Mouse (Mus musculus) T-cell, adult 2 months (primary cell): ENCODE measurements around the gene Dph7.
A peak's percentile ranks its signal among the peaks of the same experiment; 100 is the strongest.
"Not testable (repeated sequence)": the region's sequence is repeated elsewhere in the genome, so short reads cannot be mapped to it uniquely, and the experiment has no call there.

Experiments
- DNase-seq: peaks from one replicate; pipeline ENCODE4 v3.0.0; 2022; ENCODE audit warnings: low spot score

Gene Dph7

GRCm38 (mm10) chr2:24970386-24970785, 8.2 kb downstream of the Dph7 start:
- DNase-seq = no peak

GRCm38 (mm10) chr2:24974452-24974851, 12.3 kb downstream of the Dph7 start:
- not testable (repeated sequence) for DNase-seq

- DNase-seq = peak; percentile 97
These were observed 12.9 kb downstream of the Dph7 start, which contains the start of gene Mrpl41 for GRCm38 (mm10) chr2:24974906-24975703. TSS of gene Mrpl41 (minus strand) at chr2:24975098.

DNA sequence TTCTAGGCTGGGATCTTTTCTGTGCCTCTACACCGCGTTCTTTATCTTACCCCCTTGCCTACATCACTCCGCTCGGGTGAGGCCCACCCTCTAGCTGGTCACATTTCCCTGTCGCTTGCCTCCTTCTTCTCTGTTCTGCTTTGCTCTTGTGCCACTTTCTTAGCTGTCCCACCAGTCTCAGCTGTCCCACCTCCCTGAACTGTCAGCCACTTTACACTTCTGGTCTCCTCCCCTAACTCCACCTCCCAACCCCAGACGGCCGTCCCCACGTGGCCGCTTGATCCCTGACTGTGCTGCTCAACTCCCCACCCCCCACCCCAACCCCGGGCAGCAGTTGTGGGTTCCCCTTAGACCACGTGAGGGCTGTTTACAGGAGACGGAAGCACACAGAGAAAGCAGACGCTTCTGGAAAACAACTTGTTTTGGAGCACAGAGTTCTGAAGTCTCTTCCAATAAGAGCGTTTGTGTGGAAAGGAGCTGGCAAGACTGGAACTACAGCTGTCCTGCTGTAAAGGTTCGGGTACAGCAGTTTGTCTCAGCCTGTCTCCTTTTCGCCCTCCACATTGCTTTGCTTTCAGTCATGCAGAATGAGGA, 13.6 kb downstream of the Dph7 start, which contains the start of gene Pnpla7:
TSS of gene Pnpla7 (plus strand) at position 330 of the 594 bp plus-strand sequence.
- peak; percentile 93 for DNase-seq

- no peak for DNase-seq
These were observed 14.8 kb downstream of the Dph7 start for GRCm38 (mm10) chr2:24976960-24977359.

DNA sequence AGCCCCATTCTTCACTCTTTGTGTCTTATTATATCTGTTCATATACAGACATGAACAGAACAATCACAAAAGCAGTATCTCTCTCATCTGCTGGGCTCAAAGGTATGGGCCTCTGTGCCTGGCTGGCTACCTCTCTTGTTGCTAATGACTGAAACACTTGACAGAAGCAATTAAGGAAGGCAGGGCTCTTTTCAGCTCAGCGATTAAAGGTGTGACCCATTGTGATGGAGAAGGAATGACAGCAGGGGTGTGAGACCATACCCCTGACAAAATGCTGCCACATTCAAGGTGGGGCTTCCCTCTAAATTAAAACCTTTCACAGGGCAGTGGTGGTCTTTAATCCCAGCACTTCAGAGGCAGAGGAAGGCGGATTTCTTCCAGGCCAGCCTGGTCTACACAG, 25.6 kb downstream of the Dph7 start:
- DNase-seq = no peak

DNA sequence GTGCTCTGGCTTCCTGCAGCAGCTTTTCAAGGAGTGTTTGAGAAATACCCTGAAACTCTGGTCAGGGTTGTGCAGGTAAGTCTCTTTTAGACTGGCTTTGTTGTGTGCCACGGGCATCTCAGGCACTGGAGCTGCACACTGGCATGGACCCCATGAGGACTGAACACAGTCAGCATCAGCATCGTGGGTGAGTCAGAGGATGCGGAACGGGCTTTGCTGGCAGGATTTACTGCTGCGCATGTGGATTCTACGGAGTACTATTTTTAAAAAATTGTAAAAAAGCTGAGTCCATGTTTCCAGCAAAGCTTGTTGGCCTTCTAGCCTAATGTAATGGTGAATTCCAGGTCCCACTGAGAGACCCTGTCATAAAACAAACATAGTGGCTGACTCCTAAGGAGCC, 33.1 kb downstream of the Dph7 start:
- DNase-seq = no peak

GRCm38 (mm10) chr2:24996471-24996870, 34.3 kb downstream of the Dph7 start:
- DNase-seq = no peak

DNA sequence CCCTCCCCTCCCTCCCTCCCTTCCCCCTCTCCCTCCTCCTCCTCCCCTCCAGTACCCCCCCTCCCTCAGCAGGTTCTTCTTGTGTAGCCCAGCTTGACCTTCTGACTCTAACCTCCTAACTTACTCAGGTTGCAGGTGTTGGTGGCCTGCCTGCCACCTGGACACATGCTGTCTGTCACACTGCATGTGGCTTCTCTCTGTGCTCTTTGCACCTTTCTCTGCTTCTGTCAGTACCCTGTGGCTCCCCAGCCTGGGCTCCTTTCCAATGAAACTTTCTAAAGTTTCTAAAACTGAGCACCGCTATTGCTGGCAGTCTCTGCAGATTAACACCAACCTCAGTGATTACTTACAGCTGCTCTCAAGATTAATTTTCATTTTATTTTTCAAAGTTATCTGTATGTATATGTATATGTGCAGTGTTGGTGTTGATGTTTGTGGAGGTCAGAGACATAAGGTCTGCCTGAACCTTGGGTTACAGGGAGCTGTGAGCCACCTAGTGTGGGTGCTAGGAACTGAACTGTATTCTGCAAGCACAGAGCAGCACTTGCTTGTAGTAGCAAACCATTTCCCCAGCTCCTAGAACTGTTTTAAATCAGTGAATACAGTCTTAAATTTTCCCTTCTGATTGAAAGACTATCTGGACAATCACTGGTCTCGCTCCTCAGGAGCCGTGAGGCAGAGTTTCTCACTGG, 38.5 kb downstream of the Dph7 start:
- DNase-seq = no peak

GRCm38 (mm10) chr2:25003946-25004786, 42.0 kb downstream of the Dph7 start:
- no peak for DNase-seq

GRCm38 (mm10) chr2:25006767-25007166, 44.6 kb downstream of the Dph7 start:
- no peak for DNase-seq

DNA sequence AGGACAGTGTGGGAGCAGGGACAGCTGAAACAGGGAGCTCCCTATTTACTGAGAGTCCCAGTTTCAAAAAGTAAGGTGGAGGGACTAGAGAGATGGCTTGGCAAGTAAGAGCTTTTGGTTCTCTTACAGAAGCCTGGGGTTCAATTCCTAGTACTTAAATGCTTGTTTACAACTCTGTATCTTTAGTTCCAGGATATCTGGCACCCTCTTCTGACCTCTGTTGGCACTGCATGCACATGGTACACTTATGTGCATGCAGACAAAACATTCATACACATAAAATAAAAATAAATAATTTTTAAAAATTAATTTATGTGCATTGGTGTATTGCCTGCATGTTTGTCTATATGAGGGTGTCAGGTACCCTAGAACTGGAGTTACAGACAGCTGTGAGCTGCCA, 46.0 kb downstream of the Dph7 start:
- no peak for DNase-seq
